Mouse (Mus musculus): Measurements from ENCODE around the gene Apol10b. TPM values are rescaled to one million over a fixed set of nuclear protein-coding genes. Genes with fewer than 3 reads are reported as not detected.
"Not testable (repeated sequence)": the region's sequence is repeated elsewhere in the genome, so short reads cannot be mapped to it uniquely, and the experiment has no call there.

Gene Apol10b
- polyA plus RNA-seq, 1 experiment from 2014 or later: 0.55 TPM

GRCm38 (mm10) chr15:77590881-77591280 lies 5.0 kb downstream of the Apol10b start:
- Histone ChIP-seq H3K4me3 (ENCODE audit: low read length) (no peak overlapping the region), H3K27ac (ENCODE audit: low read length) (no peak overlapping the region), H3K4me2 (ENCODE audit: low read depth, low read length) (no peak overlapping the region), H3K4me1 (ENCODE audit: control insufficient read depth, insufficient read depth, low read length) (peaks cover 6% of the 10 kb centered on the region; the same call in 1 of the 2 replicates), H3K27me3 (replicated peaks; ENCODE audit: control insufficient read depth, insufficient read depth, low read length) (no peaks in the 10 kb centered on the region; the same call in 1 of the 2 replicates), H3K36me3 (ENCODE audit: control insufficient read depth, insufficient read depth, low read length) (no peaks in the 10 kb centered on the region), H3K9me3 (ENCODE audit: control insufficient read depth, low read length) (no peaks in the 10 kb centered on the region), H3K9ac (ENCODE audit: low read depth, low read length) (no peak overlapping the region)
- ATAC-seq: peak; percentile 56; the same call in 1 of the 2 replicates
- WGBS: 65% methylated on average over 2 of the region's 2 CpGs

GRCm38 (mm10) chr15:77588981-77589380 lies 6.9 kb downstream of the Apol10b start:
- H3K9me3 ChIP-seq (ENCODE audit: control insufficient read depth, low read length): no peaks in the 10 kb centered on the region
- no peak overlapping the region for H3K4me3 ChIP-seq (ENCODE audit: low read length)
- ATAC-seq: no peak

GRCm38 (mm10) chr15:77587026-77587425 lies 8.9 kb downstream of the Apol10b start:
- H3K4me3 ChIP-seq (ENCODE audit: low read length): no peak overlapping the region
- no peaks in the 10 kb centered on the region for H3K36me3 ChIP-seq (ENCODE audit: control insufficient read depth, insufficient read depth, low read length)
- H3K9me3 ChIP-seq (ENCODE audit: control insufficient read depth, low read length): no peaks in the 10 kb centered on the region
- H3K27ac ChIP-seq (ENCODE audit: low read length): no peak overlapping the region
- no peak for ATAC-seq
- H3K4me1 ChIP-seq (ENCODE audit: control insufficient read depth, insufficient read depth, low read length): peaks cover 6% of the 10 kb centered on the region; the same call in 1 of the 2 replicates
- H3K27me3 ChIP-seq (replicated peaks; ENCODE audit: control insufficient read depth, insufficient read depth, low read length): no peaks in the 10 kb centered on the region; the same call in 1 of the 2 replicates
- H3K4me2 ChIP-seq (ENCODE audit: low read depth, low read length): no peak overlapping the region
- no peak overlapping the region for H3K9ac ChIP-seq (ENCODE audit: low read depth, low read length)

More at GRCm38 (mm10) chr15:77588981-77589380, 6.9 kb downstream of the Apol10b start:
- H3K27ac ChIP-seq (ENCODE audit: low read length): no peak overlapping the region
- no peaks in the 10 kb centered on the region; the same call in 1 of the 2 replicates for H3K27me3 ChIP-seq (replicated peaks; ENCODE audit: control insufficient read depth, insufficient read depth, low read length)
- H3K4me1 ChIP-seq (ENCODE audit: control insufficient read depth, insufficient read depth, low read length): peaks cover 6% of the 10 kb centered on the region; the same call in 1 of the 2 replicates
- no peak overlapping the region for H3K9ac ChIP-seq (ENCODE audit: low read depth, low read length)
- H3K36me3 ChIP-seq (ENCODE audit: control insufficient read depth, insufficient read depth, low read length): no peaks in the 10 kb centered on the region
- no peak overlapping the region for H3K4me2 ChIP-seq (ENCODE audit: low read depth, low read length)

- 0 out of 2 replicates have a peak, but pooled peaks have one; percentile 44 for ATAC-seq
- H3K9me3 ChIP-seq (ENCODE audit: control insufficient read depth, low read length): no peaks in the 10 kb centered on the region
- no peak overlapping the region for H3K9ac ChIP-seq (ENCODE audit: low read depth, low read length)
- H3K4me1 ChIP-seq (ENCODE audit: control insufficient read depth, insufficient read depth, low read length): no peaks in the 10 kb centered on the region
- 48% methylated on average over 1 of the region's 1 CpGs for WGBS
- no peaks in the 10 kb centered on the region; the same call in 1 of the 2 replicates for H3K27me3 ChIP-seq (replicated peaks; ENCODE audit: control insufficient read depth, insufficient read depth, low read length)
- no peaks in the 10 kb centered on the region for H3K36me3 ChIP-seq (ENCODE audit: control insufficient read depth, insufficient read depth, low read length)
- no peak overlapping the region for H3K27ac ChIP-seq (ENCODE audit: low read length)
- H3K4me2 ChIP-seq (ENCODE audit: low read depth, low read length): no peak overlapping the region
- no peak overlapping the region for H3K4me3 ChIP-seq (ENCODE audit: low read length)
These were observed 14.2 kb downstream of the Apol10b start for GRCm38 (mm10) chr15:77581681-77582080.

- ATAC-seq: no peak
- Histone ChIP-seq H3K9me3 (ENCODE audit: control insufficient read depth, low read length) (no peaks in the 10 kb centered on the region), H3K4me2 (ENCODE audit: low read depth, low read length) (no peak overlapping the region), H3K9ac (ENCODE audit: low read depth, low read length) (no peak overlapping the region), H3K4me3 (ENCODE audit: low read length) (no peak overlapping the region), H3K27me3 (replicated peaks; ENCODE audit: control insufficient read depth, insufficient read depth, low read length) (no peaks in the 10 kb centered on the region), H3K4me1 (ENCODE audit: control insufficient read depth, insufficient read depth, low read length) (no peaks in the 10 kb centered on the region), H3K27ac (ENCODE audit: low read length) (no peak overlapping the region), H3K36me3 (ENCODE audit: control insufficient read depth, insufficient read depth, low read length) (no peaks in the 10 kb centered on the region)
- 85% methylated on average over 4 of the region's 4 CpGs for WGBS
These were observed 16.6 kb downstream of the Apol10b start for GRCm38 (mm10) chr15:77579311-77579710.

- Histone ChIP-seq H3K36me3 (ENCODE audit: control insufficient read depth, insufficient read depth, low read length) (no peaks in the 10 kb centered on the region), H3K9ac (ENCODE audit: low read depth, low read length) (no peak overlapping the region), H3K4me1 (ENCODE audit: control insufficient read depth, insufficient read depth, low read length) (no peaks in the 10 kb centered on the region), H3K4me2 (ENCODE audit: low read depth, low read length) (no peak overlapping the region), H3K4me3 (ENCODE audit: low read length) (no peak overlapping the region), H3K9me3 (ENCODE audit: control insufficient read depth, low read length) (no peaks in the 10 kb centered on the region), H3K27me3 (replicated peaks; ENCODE audit: control insufficient read depth, insufficient read depth, low read length) (no peaks in the 10 kb centered on the region), H3K27ac (ENCODE audit: low read length) (no peak overlapping the region)
- no peak for ATAC-seq
- 90% methylated on average over 2 of the region's 2 CpGs for WGBS
These were observed 17.1 kb downstream of the Apol10b start for GRCm38 (mm10) chr15:77578801-77579200.

GRCm38 (mm10) chr15:77563219-77563618 lies 32.7 kb downstream of the Apol10b start:
- Histone ChIP-seq H3K4me1 (ENCODE audit: control insufficient read depth, insufficient read depth, low read length) (no peaks in the 10 kb centered on the region), H3K27me3 (replicated peaks; ENCODE audit: control insufficient read depth, insufficient read depth, low read length) (no peaks in the 10 kb centered on the region), H3K9me3 (ENCODE audit: control insufficient read depth, low read length) (no peaks in the 10 kb centered on the region), H3K36me3 (ENCODE audit: control insufficient read depth, insufficient read depth, low read length) (no peaks in the 10 kb centered on the region), H3K4me2 (ENCODE audit: low read depth, low read length) (no peak overlapping the region), H3K9ac (ENCODE audit: low read depth, low read length) (no peak overlapping the region), H3K27ac (ENCODE audit: low read length) (no peak overlapping the region), H3K4me3 (ENCODE audit: low read length) (no peak overlapping the region)
- no peak for ATAC-seq

GRCm38 (mm10) chr15:77561792-77562191 lies 34.1 kb downstream of the Apol10b start, which contains the start of gene 1700025B11Rik:
Gene 1700025B11Rik (minus strand): TSS chr15:77561892.
- Histone ChIP-seq H3K36me3 (ENCODE audit: control insufficient read depth, insufficient read depth, low read length) (no peaks in the 10 kb centered on the region), H3K27ac (ENCODE audit: low read length) (no peak within 1 kb of the TSS), H3K4me1 (ENCODE audit: control insufficient read depth, insufficient read depth, low read length) (no peaks in the 10 kb centered on the region), H3K9me3 (ENCODE audit: control insufficient read depth, low read length) (no peaks in the 10 kb centered on the region), H3K4me3 (ENCODE audit: low read length) (no peak within 1 kb of the TSS), H3K27me3 (replicated peaks; ENCODE audit: control insufficient read depth, insufficient read depth, low read length) (no peaks in the 10 kb centered on the region), H3K9ac (ENCODE audit: low read depth, low read length) (no peak within 1 kb of the TSS), H3K4me2 (ENCODE audit: low read depth, low read length) (no peak within 1 kb of the TSS)
- no peak for ATAC-seq

GRCm38 (mm10) chr15:77539221-77539620 lies 56.7 kb downstream of the Apol10b start:
- not testable (repeated sequence) for H3K9ac ChIP-seq (ENCODE audit: low read depth, low read length); H3K27ac ChIP-seq (ENCODE audit: low read length); H3K9me3 ChIP-seq (ENCODE audit: control insufficient read depth, low read length); H3K4me1 ChIP-seq (ENCODE audit: control insufficient read depth, insufficient read depth, low read length); ATAC-seq; H3K36me3 ChIP-seq (ENCODE audit: control insufficient read depth, insufficient read depth, low read length); H3K4me2 ChIP-seq (ENCODE audit: low read depth, low read length); H3K27me3 ChIP-seq (replicated peaks; ENCODE audit: control insufficient read depth, insufficient read depth, low read length); H3K4me3 ChIP-seq (ENCODE audit: low read length)
- 43% methylated on average over 1 of the region's 1 CpGs for WGBS
